Mouse (Mus musculus): ENCODE data around the gene Zic1.

GRCm38 (mm10) chr9:91353551-91354433 is 11.8 kb downstream of the Zic1 start:
- TF ChIP-seq CTCF (IDR thresholded peaks at IDR 0.05; ENCODE audit: low read depth) (no peak), EP300 (optimal IDR thresholded peaks at IDR 0.05) (no peak)

Data from stomach, postnatal 0 days (tissue).